Mouse (Mus musculus) left cerebral cortex, adult 2 months (tissue): ENCODE data around the gene Katnal1. TPM values are rescaled to one million over a fixed set of nuclear protein-coding genes. Genes with fewer than 3 reads are reported as not detected.
A peak's percentile ranks its signal among the peaks of the same experiment; 100 is the strongest.

ENCODE experiments used
- DNase-seq, 2 experiments: peaks; one replicate each; pipeline ENCODE4 v3.0.0; 2021 to 2022; ENCODE audit warnings: low spot score in 2 of 2, mixed read lengths in 1 of 2; ENCODE audit errors: extremely low spot score in 1 of 2
- H3K27ac ChIP-seq: fragments of 200-600 bp; 2 replicates; pipeline ENCODE4 v1.8.1; 2022
- H3K4me3 ChIP-seq: fragments of 200-600 bp; 2 replicates; pipeline ENCODE4 v1.8.1; 2022
- CTCF ChIP-seq: fragments of 200-600 bp; IDR thresholded peaks from 2 replicates; pipeline ENCODE4 v1.8.1; 2022; ENCODE audit warnings: antibody characterized with exemption, mild to moderate bottlenecking, moderate library complexity
- intact Hi-C: fragments of 180-260 bp; cut with DNase I; formaldehyde crosslinking; loops from one replicate; pipeline ENCODE4 v1.15.1; 2025
- long read RNA-seq, 2 experiments: library from polyadenylated mRNA; stranded (forward); transcript quantifications; one replicate each; pipeline ENCODE4 v2.0.0; 2021; ENCODE audit warnings: borderline mapping rate in 2 of 2
- total RNA-seq, 2 experiments: library from RNA; stranded (reverse); gene quantifications; 2 replicates each; pipeline ENCODE4 v1.2.3; 2021

Gene Katnal1
- total RNA-seq = 10 to 100 TPM; 76.6 to 78.1 TPM
- long read RNA-seq, experiment 1, full-length matches to known transcripts = 33 of 66 reads
- long read RNA-seq, experiment 1, partial matches to known transcripts = 2 of 66 reads
- long read RNA-seq, experiment 1, other reads (novel, unspliced or antisense) = 31 of 66 reads
- long read RNA-seq, experiment 2, full-length matches to known transcripts = 14 of 32 reads
- long read RNA-seq, experiment 2, partial matches to known transcripts = 0 of 32 reads
- long read RNA-seq, experiment 2, other reads (novel, unspliced or antisense) = 18 of 32 reads

DNA sequence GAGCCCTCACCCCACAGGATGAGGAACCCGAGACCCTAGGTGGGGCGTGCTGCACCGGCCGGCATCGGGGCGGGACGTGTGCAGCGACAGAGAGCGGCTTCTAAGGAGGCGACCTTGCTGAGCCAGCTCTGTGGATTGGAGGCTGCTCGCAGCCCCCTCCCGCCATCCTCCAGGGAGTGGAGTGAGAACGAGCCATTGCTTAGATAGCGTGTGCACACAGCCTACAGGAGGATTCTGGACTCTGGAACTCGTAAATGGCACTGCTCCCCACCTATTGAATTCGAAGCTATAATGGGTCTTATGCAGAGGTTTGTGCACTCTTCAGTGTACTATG lies at the start of gene Katnal1:
TSS of gene Katnal1 (minus strand) at position 205 of the 334 bp plus-strand sequence.
- Histone ChIP-seq H3K27ac (peak within 1 kb of the TSS; percentile 100), H3K4me3 (peak within 1 kb of the TSS; percentile 71)
- no peak for DNase-seq
- TF ChIP-seq CTCF = no peak
- intact Hi-C loops = loop anchor here (2.0 to 10.0 kb wide), 3 partner anchors 30 to 256 kb away; partner anchors contain the start of genes Hmgb1 and Uspl1

DNA sequence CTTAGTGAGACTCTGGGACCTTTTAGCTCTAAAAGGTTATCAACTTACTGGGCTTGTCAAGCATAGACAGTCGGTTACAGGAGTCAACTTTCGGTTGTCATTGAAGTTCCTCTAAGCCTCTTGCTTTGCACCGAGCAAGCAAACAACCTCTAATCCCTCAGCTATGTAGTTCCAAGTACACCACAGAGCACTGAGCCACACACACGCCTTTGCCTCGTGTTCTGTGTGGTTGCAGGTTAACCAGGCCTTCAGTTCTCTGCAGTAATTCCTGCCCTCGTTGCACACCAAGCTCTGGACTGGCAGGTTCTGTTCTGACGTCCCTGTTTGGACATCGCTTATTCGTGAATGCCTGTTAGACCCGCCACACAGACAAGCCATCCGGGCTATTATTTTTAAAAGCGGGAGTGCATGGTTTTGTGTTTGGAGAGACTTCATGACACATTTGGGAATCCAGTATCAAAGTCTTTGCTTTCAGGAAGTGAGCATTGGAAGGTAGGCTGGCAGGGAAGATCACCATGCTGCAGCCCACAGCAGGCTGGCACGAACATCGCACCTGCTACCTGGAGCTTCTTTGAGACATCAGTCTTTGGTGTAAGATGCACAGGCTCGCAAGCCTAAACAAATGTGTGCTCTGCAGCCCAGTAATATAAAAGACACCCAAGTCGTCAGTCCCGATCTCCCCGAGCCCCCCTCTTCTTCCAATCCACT lies 49.5 kb upstream of the Katnal1 start:
- Histone ChIP-seq H3K4me3 (no peak overlapping the region), H3K27ac (no peak overlapping the region)
- no peak for TF ChIP-seq CTCF
- DNase-seq = no peak
- intact Hi-C loops = no loop called here

DNA sequence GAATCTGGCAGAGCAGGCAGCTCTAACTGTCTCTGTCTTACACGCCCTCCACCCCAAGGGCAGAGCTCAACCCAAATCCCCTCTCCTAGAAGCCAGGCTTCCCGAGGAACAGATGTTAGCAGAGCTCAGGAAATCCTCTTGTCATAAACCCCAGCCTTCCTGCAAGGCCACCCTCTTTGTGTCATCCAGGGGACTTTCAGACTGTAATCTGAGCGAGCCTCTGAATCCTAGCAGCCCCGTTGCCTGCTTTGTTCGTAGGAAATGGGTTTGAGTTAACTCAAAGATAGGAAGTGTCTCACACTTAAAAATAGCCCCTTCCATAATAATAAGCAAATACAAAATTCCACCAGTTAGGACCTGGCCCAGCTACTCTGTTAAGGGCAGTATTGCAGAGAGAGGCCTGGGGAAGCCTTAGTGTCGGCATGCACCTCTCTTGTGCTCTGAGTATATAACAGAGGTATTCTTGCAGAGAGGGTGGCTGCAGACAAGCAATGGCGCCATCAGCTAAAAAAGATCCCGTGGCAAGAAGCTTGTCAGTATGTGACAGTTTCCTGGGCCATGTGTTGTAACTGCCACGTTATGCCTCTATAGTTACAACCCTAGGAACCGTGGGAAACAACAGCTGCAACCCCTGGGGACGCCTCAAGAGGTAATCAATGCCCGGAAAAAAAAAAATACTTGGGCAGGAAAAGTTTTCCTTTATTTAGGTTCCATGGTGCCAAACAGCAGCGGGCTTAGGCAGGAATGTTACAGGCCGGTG lies 48.8 kb upstream of the Katnal1 start:
- intact Hi-C loops = no loop called here
- DNase-seq = no peak
- Histone ChIP-seq H3K27ac (no peak overlapping the region; the same call in 1 of the 2 replicates), H3K4me3 (no peak overlapping the region)
- TF ChIP-seq CTCF = no peak

DNA sequence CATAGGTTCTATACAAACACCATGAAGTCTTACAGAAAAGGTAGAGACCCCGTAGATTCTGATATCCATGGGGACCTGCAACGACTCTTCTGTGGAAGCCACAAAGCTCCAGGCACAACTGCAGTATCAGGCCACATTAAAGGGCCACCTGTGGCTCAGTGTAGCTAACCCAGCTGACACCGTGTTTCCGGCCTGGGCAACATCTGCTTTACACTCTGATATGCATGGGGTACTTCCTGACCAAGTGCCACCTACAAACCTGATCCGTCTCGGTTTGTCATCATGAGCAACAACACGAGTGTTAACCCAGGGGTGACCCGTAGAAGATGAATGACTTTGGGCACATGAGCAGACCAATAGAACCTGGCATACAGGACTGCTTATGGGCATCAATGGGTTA lies 47.8 kb upstream of the Katnal1 start:
- TF ChIP-seq CTCF = no peak
- DNase-seq = no peak
- H3K4me3 ChIP-seq = no peak overlapping the region
- H3K27ac ChIP-seq = no peak overlapping the region
- intact Hi-C loops = no loop called here

DNA sequence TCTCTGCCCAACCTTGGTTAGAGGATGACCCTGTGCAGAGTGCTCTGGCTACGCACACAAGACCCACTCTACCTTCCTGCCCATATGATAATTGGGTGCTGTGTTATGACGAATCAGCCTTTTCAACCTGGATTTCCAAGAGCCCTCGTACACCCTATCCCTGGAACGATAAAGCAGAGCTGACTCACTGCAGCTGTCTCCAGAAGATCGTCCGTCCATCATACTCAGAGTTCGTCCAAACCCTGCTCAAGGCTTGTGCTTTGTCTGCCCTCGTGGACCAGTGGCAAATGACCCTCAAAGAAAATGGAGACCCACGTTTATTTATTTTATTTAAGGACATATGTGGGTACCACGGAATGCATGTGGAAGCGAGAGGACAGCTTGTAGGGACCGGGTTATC lies 45.9 kb upstream of the Katnal1 start:
- no peak for TF ChIP-seq CTCF
- intact Hi-C loops = no loop called here
- DNase-seq = no peak
- H3K4me3 ChIP-seq = no peak overlapping the region
- no peak overlapping the region for H3K27ac ChIP-seq

DNA sequence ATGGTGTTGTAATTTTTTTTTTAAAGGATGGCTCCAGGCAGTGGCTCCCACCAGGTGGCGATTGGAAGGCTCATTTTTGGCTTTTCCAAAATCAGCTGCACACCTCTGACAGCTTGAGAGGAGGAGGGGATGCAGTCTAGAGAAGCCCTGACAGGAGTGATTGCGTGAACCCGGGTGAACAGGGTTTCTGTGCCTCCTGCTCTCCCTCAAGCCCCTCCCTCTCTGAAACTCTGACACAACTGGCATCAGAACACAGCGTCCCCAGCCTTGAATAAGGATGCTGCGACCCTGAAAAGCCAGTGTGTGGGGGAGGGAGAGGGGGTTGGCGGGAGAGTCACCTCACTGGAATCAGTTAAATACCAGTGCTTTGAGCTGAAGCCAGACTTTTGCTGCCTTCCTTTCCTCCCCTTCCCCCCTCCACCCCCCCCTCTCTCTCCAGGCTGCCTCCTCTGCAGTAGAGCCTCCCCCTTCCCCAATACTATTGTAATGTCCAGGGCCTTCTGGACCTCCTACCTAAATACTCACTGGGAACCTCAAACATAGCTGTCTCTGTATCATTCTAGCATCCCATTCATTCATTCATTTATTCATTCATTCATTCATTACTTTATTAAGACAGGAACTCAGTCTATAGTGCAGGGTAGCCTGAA lies 44.0 kb upstream of the Katnal1 start:
- intact Hi-C loops = no loop called here
- no peak for DNase-seq
- no peak overlapping the region for H3K4me3 ChIP-seq
- no peak overlapping the region for H3K27ac ChIP-seq
- peak; percentile 14; the same call in 1 of the 2 replicates for TF ChIP-seq CTCF

DNA sequence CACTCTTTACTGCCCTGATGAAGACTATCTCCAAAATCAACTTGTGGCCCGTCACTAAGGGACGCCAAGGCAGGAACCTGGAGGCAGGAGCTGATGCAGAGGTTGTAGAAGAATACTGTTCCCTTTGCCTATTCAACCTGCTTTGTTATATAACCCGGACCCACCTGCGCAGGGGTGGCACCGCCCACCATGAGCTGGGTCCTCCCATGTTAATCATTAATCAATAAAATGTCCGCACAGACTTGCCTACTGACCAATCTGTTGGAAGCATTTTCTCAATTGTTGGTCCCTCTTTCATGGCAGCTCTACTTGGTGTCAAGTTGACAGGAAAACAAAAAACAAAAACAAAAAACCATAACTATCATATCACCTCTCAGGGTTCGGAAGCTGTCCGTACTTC lies 43.0 kb upstream of the Katnal1 start:
- intact Hi-C loops = no loop called here
- H3K27ac ChIP-seq = no peak overlapping the region
- no peak for DNase-seq
- no peak overlapping the region for H3K4me3 ChIP-seq
- no peak for TF ChIP-seq CTCF

DNA sequence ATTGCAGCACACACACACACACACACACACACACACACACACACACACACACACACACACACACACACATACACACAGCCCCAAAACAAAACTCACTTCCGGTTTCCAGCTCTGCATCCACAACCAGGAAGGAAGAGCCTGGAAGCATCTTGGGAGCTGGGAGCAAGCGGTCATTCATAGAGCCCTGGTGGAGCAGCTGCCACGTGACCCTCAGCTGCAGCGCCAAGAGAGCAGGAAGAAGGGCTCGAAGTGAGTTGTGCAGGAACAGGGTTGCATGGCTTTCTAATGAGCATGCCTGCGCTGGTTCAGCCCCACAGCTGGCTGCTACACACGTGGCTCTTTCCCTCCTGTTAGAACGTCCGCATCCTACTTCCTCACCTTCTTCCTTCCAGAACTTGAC lies 40.5 kb upstream of the Katnal1 start:
- intact Hi-C loops = loop anchor here (5.0 kb wide), 1 partner anchor 568 kb away; no protein-coding TSS in a partner anchor
- H3K4me3 ChIP-seq = no peak overlapping the region
- DNase-seq = no peak
- no peak overlapping the region for H3K27ac ChIP-seq
- TF ChIP-seq CTCF = no peak

DNA sequence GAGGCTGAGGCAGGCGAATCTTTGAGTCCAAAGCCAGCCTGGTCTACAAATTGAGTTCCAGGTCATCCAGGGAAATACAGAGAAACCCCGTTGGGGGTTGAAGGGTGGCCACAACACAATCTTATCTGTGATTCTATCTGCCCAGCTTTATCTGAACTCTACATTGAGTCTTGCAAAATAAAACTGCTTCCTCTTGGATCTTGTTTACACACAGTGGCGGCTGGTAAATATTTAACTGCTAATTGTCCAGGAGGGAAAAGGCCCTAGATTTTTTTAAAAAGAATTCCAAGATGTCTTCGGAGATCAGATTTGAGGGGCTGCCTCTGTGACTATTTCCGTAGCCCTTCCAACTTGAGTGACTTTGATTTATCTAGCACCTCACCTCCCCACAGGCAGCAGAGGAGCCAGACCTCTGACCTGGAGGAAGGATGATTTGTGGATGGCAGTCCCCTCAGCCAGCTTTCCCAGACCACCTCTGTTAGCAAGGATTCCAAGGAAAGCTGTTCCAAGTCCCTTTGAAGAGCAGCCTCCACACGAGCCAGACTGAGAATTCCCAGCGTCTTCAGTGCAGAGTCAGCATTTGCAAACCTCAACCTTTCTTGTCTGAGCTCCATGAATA lies 39.9 kb upstream of the Katnal1 start:
- H3K4me3 ChIP-seq = no peak overlapping the region
- H3K27ac ChIP-seq = peak overlapping the region; percentile 44; the same call in 1 of the 2 replicates
- no peak for TF ChIP-seq CTCF
- intact Hi-C loops = loop anchor here (5.0 kb wide), 1 partner anchor 568 kb away; no protein-coding TSS in a partner anchor
- no peak for DNase-seq

DNA sequence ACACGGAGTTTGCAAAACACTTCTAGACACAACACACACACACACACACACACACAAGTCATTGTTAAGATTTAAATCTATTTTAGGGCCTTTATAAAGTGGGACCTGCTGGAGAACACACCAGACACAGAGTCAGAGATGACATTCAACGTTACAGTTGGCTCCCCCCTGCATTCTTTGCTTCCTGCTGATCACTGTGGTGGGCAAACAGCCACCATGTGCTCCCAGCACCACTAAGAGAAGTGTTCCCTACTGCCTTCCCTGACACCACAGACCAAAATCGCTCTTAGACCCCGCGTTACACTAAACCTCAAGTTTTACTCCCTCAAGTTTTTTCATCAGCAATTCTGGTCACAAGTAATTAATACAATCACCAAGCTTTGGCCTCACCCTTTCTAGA lies 39.1 kb upstream of the Katnal1 start:
- intact Hi-C loops = loop anchor here (5.0 kb wide), 1 partner anchor 569 kb away; no protein-coding TSS in a partner anchor
- Histone ChIP-seq H3K27ac (no peak overlapping the region), H3K4me3 (no peak overlapping the region)
- TF ChIP-seq CTCF = no peak
- no peak for DNase-seq

DNA sequence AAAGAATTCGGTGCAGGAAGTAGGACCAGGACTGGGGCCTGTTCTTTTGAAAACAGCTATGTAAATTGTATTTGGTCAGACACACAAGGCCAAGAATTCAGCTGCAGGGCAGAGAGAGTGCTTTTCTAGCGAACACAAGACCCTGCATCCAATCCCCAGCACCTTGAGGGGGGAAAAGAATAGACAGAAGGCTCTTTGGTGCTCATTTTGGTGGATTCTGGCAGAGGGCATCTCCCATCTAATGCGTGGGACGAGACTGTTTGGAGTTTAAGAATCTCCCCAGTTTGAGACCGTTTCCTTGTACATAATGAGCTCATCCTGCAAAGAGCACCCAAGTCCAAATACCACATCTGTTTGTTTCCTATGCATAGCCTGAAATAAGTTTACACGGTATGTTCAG lies 37.3 kb upstream of the Katnal1 start:
- Histone ChIP-seq H3K4me3 (no peak overlapping the region), H3K27ac (peak overlapping the region; percentile 94)
- DNase-seq = no peak
- intact Hi-C loops = loop anchor here (2.0 to 5.0 kb wide), 2 partner anchors 48 to 571 kb away; no protein-coding TSS in a partner anchor
- TF ChIP-seq CTCF = no peak
